Mouse (Mus musculus) heart, postnatal 36 days (tissue): ENCODE data around the gene Ube4a. TPM values are rescaled to one million over a fixed set of nuclear protein-coding genes. Genes with fewer than 3 reads are reported as not detected.
A peak's percentile ranks its signal among the peaks of the same experiment; 100 is the strongest.

Experiments used
- DNase-seq, 2 experiments: peaks; one replicate each; pipeline ENCODE4 v3.0.0; 2021 to 2022
- intact Hi-C: fragments of 180-260 bp; cut with DNase I; formaldehyde crosslinking; loops from one replicate; pipeline ENCODE4 v1.15.1; 2025
- total RNA-seq, 2 experiments: library from RNA; stranded (reverse); gene quantifications; 2 replicates each; pipeline ENCODE4 v1.2.3; 2021

Ube4a gene
- total RNA-seq, 2 experiments from 2014 or later, result 40.7 to 44.8 TPM

DNA sequence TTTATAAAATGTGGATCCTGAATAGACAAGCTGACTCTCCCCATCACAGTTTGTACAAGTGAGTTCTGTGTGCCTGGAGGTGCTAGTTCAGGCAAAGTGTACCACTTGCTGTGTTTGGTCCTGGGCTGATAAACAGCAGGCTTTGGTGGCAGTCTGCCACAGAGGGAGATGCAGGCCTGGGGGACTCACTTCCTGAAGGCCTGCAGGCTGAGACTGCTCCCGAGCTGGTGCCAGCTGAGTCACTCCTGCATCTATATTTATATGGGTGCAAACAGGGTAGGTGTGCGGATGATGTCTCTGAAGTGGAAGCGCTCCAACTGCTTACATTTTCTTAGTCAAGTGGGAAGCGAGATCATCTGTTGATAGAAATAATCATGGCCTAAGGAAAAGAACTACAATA, 59.8 kb downstream of the Ube4a start:
- intact Hi-C loops, result no loop called here

DNA sequence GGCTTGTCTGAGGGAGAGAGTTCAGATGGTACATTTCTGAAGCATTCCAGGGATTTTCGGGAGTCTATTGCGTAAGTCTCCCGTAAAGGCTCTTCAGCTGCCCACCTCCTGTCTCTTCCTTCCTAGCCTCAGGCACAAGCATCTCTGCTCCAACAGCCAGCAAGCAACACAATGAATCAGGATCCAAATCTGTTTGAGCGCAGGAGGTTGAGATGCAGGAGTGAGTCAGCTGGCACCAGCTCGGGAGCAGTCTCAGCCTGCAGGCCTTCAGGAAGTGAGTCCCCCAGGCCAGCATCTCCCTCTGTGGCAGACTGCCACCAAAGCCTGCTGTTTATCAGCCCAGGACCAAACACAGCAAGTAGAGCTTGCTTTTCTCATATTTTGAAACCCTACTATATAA, 60.4 kb downstream of the Ube4a start:
- intact Hi-C loops, result no loop called here
- DNase-seq, result peak; percentile 66 to 68

More for the DNA sequence above, 59.8 kb downstream of the Ube4a start:
- DNase-seq, result peak; percentile 23 to 36

DNA sequence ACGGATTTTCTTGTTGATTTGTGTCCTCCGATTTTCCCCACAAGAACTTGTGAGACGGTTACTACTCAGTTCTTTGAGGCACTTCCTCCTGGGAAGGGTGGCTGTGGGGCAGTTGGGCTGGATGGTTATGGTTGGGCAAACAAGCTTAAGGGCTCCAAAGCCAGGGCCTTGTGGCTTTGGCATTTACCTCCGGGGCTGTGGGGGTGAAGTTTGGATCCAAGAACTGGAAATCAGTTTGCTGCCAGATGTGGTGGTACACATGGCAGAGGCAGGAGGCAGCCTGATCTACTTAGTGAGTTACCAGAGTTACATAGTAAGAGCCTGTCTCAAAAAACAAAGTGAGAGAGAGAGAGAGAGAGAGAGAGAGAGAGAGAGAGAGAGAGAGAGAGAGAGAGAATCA, 61.5 kb downstream of the Ube4a start:
- DNase-seq, result no peak
- intact Hi-C loops, result no loop called here

DNA sequence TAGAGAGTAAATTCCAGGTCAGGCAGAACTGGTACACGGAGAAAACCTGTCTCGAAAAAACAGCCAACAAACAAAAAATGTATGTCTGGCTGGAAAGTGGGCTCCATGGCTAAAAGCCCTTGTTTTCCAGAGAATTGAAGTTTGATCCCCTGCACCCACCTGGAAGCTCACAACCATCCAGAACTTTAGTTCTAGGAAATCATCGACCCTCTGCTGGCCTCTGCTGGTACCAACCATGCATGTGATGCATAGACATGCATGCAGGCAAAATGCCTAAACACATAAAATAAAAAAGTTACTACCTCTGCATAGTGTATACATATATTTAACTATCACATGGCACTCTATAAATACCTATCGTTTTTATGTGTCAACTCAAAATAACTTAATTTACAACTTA, 65.0 kb downstream of the Ube4a start:
- no peak for DNase-seq
- intact Hi-C loops, result no loop called here

DNA sequence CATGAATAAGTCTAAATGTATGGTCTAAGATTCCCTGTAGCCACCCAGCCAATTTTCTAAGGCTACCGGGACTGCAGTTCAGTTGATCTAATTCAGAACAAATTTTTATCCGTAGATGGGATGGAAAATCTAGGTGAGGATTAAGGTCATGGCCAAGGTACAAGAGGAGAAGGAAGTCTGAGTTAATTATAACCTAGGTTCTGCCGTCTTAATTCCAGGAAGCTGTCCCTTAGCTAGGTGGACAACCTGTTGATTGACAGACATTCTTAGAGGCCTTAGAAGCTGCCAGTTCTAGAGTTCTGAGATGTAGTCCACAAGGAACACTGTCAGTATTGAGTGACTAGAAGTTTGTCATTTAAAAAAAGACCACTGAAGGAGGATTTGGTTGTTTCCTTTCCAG, 65.7 kb downstream of the Ube4a start:
- intact Hi-C loops, result no loop called here
- no peak for DNase-seq

DNA sequence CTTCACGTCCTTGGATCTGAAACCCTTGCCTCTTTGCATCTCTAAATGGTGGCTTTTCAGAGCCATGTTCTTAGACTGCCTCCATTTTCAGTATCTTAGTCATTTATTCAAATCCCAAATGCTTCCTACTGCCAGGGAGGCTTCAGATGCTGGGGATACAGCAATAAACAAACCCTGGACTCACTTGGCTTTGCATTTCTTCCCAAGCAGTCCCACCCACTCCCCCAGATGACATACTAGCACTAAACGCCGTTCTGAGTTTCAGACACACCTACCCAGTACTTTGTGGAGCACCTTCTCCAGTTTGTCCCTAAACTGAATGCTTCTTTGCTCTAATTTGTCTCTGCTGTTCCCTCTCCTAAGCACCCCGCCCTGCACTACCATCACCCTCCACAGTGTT, 68.4 kb downstream of the Ube4a start:
- DNase-seq, result no peak
- intact Hi-C loops, result no loop called here

DNA sequence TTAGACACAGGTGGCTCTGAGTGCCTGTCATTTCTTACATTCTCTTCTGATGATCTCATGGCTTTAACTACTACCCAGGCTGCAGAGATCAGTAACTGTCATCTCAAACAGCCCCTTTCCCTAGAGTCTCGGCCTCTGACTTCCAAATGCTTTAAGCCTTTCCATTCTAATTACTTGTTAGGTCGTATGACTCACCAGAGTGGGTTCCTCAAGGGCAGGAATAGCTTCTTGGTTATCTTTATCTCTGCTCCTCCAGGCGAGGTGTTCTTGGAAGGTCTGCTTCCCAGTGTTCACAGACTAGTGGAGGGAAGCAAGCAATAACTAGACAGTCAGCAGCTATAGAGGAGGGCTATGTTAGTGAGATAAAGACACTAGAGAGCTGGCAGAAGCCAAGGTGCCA, 72.7 kb downstream of the Ube4a start:
- no peak for DNase-seq
- intact Hi-C loops, result no loop called here

DNA sequence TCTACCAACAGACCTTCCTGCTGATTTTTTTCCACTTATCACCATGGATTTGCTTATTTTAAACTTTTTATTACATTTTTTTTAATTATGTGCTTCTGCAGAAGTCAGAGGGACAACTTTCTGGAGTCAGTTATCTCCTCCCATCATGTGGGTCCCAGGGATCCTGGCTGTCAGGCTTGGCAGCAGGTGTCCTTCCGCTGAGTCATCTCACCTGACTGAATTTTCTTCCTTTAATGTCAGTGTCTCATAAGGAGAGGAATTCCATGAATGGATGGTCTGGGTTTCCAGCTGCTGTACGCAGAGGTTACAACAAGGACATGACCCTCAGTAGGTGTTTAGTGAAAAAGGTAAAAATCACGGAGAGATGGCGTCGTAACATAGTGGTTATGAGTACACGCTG, 74.2 kb downstream of the Ube4a start:
- intact Hi-C loops, result no loop called here
- no peak for DNase-seq

DNA sequence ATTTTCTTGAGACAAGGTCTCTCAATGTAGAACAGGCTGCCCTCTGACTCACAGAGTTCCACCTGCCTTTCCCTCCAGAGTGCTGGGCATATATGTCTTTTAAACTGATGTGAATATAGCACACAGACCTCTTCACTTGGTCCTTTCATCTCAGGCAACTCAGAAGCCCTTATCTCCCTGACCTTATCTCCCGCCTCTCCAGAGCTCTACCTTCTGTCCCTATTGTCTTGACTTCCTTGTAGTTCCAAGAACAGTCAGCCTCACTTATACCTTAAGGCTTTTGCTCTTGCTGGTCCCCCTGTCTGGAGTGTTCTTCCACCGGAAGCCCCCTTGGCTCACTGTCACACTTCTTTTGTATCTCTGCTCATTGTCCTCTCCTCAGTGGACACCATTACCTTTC, 75.3 kb downstream of the Ube4a start:
- intact Hi-C loops, result no loop called here

DNA sequence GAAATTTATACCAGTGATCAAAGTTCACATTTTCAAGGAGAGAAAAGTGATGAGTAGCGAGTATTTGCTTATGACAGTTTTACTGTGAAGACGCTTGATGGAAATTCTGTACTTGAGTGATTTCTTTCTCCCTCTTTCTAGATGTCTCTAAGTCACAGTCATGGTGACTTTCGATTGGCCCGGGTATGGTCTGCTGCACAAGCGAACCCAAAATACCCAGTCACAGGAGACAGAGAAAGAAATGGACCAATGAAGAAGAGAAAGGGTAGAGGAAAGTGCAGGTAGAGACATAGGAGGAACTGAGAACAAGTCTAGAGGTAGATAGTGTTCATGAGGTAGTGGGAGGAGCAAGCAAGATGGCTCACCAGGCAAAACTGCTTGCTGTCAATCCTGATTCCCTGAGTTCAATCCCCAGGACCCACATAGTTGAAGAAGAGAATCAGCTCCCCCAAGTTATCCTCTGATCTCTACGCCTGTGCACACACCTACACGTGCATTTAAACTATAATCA, 77.2 kb downstream of the Ube4a start:
- no peak for DNase-seq
- intact Hi-C loops, result no loop called here

More for the DNA sequence above, 75.3 kb downstream of the Ube4a start:
- DNase-seq, result no peak

DNA sequence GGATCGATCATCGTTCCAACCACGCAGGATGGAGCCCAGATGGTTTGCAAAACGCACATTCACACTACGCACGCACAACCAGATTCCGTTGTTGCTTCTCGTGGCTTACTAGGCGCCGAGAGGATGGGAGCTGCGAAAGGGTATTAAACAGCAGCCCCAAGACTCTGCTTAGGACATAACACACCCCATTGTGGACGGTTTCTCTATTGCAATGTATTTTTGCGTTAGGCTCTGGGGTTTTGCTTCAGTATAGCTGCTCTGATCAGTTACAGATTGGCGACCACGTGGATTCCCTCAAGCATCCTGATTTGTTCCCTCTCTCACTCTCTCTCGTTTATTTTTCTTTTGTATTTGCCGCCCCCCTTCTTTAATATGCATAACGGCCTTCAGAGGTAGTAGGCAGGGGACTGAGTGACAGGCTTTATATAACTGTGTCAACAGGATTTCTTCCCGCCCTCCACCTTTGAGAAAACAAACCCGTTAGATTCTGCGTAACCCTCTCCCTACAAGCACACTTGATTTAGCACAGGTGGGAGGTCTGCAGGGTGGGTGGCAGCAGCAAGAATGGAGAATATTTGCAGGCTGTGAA, 82.3 kb downstream of the Ube4a start:
- DNase-seq, result no peak
- intact Hi-C loops, result loop anchor here (1.0 kb wide), 1 partner anchor 82 kb away; the partner anchor contains the start of gene Ube4a

DNA sequence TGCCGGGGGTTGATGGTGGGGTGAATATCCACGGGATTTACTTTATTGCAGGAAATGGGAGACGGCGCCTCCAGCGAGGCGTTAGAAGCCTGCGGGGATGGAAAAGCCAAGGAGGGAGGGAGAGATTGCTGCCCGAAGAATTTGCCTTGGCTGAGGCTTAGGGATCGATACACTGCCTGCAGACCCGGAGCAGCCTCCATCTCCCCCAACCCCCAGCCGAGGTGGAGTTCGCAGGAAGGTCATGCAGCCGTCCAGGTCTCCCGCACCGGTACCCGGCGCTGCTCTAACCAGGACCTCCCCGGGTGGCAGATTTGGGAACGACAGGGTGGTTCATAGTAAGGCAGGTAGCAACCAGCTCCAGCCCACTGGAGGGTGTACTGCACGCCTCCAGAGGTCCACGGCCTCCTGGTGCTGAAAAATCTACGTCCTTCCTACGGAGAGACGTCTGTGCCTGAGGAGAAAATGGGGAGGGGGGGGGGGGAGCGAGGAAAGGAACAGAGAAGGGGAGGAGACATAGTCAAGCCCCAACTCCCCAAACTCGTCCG, 82.9 kb downstream of the Ube4a start:
- peak; percentile 16 to 33 for DNase-seq
- intact Hi-C loops, result loop anchor here (1.0 kb wide), 1 partner anchor 83 kb away; the partner anchor contains the start of gene Ube4a

DNA sequence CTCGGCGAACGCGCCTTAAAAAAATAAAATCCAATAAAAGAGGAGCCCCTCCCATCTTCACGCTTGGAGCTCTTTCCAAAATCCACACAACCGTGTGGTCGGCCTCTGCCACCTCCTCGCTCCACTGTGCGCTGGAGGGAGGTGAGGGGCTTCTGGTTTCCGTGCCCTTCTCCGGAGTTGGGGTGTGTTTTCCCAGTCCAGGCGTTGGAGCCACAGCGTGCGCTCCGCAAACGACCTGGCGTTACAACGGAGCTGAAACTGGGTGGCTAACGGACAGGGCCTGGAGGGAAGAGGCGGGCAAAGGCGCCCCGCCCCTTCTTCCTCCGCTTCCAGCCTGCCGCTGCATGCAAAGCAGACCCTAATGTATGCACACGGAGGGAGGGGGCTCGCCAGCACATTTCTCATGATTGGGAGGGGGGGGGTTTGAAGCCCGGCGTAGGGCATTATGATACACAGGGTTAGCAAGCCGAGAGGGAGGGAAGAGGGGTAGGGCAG, 83.4 kb downstream of the Ube4a start:
- peak; percentile 74 to 78 for DNase-seq
- intact Hi-C loops, result loop anchor here (1.0 to 2.0 kb wide), 4 partner anchors 15 to 83 kb away; partner anchors contain the start of gene Ube4a

DNA sequence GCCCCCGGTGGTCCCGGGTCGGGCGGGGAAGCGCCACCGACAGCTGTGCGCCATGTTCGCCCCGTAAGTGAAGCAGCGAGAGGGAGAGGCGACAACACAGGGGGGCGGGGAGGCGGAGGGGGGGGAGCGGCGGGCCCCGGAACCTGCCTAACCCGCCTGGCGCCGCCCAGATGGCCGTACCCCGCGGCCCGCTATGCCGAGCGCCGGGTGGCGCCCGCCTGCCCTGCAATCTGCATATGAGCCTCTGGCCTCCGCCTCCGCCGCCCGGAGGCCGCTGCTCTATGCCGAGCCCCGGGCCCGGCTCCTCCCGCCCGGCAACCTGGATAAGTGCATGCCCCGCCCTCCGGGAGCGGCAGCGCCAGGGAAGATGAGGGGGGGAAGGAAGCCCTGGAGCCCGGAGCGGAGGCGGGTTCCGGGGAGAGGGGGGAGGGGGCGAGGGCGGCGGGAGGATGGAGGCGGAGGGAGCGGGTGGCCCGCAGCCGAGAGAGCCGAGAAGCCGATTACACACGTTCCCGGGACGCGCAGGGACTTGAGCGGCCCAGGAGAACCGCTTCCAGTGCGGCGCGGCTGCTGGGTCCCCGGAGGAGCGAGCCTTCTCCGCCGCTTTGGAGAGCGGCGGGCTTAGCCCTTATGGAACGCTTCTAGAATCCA, 84.1 kb downstream of the Ube4a start, which contains the start of gene Kmt2a:
Gene Kmt2a, minus strand, starts transcription at position 76 of the 651 bp plus-strand sequence.
- peak; percentile 100 for DNase-seq
- intact Hi-C loops, result loop anchor here (2.0 kb wide), 3 partner anchors 15 to 45 kb away; no protein-coding TSS in a partner anchor

DNA sequence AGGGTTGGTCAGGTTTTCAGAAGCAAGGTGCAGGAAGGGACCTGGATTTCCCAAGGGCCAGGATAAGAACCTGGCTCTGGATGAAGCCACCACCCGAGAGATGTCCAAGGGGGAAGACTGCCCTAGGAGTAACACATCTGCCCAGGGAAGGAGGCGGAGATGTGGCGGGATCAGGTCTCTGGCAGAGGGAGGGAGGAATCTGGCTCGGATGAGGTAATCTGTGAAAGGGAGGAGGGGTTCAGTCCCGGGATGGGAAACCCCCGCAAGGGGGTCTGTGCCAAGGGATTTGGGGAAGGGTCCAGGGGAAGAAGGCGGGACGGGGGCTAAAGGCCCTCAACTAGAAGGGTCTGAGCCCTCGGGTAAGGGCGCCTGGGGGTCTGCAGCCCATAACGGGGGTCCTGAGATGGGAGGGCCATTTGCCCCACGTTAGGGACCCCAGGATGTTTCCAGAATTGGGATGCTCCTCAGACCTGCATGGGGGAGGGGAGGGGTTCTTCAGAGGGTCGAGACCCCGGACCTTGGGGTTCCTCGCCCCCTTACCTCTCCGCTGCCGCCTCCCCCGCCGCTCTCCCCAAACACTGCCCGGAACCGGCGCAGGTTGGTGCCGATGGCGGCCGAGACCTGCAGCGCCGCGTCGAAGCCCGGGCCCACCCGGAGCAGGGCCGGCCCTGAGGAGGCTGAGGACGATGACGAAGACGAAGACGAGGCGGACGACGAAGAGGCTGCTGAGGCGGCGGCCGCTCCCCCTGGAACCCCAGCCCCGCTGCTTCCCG, 84.9 kb downstream of the Ube4a start:
- intact Hi-C loops, result loop anchor here (2.0 kb wide), 3 partner anchors 14 to 44 kb away; no protein-coding TSS in a partner anchor
- no peak for DNase-seq

DNA sequence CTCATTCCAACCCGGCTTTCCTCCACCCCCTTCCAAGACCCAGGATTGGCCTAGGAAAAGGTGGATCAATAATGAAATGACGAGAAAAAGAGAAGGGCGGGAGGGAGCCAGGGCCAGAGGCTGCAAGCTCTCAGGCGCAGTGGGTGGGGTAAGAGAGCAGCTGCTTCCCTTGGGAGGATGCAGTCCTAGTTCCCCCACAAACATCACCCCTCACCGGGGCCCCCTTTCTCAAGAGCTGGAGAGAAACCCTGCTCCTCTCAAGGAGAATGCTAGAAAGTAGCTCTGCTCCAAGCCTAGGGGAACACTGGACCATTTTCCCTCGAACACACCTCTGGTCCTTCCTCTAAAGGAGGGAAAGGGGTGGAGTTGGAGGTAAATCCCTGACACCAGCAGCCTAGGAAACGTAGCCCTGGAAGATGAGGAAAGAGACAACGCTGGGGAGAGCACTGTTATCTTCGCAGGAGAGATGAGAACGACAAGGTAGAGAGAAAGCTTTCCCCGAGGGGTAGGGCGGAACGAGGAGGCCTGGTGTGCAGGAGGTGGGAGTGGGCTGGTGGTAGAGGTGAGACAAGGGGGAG, 85.6 kb downstream of the Ube4a start:
- peak in 1 of 2 experiments; percentile 22 for DNase-seq
- intact Hi-C loops, result loop anchor here (2.0 kb wide), 3 partner anchors 13 to 43 kb away; no protein-coding TSS in a partner anchor

DNA sequence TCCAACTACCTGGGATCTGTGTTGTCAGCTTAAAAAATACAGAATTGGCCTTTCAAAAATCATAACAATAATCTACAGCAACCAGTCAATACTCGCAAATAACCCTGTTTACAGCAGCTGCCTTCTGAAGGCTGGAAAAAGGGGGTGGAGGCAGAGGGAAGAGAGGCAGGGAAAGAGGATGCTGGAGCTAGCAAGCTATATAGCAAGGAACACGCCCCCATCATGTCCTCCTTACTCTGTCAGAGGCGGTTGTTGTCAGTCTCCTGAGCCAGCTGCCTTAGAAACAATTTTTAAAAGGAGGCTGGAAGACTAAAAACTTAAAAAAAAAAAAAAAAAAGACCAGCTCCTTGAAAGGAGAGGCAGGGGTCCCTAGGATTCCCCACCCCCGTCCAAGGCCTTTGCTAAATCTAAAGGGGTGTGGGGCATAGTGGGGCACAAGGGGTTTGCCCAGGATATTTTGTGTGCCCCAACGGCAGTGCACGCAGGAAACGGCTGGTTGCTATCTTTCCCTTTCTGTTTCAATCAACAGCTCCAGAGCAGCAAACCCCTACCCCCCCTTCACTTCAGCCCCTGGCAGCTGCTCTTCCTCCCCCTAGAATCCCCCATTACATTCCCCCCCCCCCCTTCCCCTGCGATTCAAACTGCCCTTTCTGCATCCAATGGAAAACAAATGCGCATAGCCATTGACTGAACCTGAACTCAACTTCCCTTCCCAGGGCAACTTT, 86.5 kb downstream of the Ube4a start:
- intact Hi-C loops, result no loop called here

DNA sequence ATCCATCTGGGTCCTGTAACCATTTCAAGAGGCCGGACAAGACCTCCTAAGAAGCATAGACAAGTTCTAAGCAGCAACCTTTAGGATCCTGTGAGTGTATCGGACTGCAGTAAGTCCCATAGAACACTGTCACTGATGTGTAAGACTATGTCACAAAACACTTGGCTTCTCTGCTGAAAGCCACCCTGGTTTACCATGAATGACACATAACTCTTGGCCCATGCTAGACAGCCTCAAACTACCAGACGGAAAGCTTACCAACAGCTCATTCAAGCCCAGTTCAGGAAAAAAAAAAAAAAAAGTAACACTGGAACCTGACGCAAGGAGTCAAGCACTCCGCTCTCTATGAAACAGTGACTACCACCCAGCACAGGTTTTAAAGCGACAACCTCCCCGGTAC, 87.7 kb downstream of the Ube4a start:
- DNase-seq, result no peak
- intact Hi-C loops, result no loop called here

More for the DNA sequence above, 86.5 kb downstream of the Ube4a start:
- no peak for DNase-seq

DNA sequence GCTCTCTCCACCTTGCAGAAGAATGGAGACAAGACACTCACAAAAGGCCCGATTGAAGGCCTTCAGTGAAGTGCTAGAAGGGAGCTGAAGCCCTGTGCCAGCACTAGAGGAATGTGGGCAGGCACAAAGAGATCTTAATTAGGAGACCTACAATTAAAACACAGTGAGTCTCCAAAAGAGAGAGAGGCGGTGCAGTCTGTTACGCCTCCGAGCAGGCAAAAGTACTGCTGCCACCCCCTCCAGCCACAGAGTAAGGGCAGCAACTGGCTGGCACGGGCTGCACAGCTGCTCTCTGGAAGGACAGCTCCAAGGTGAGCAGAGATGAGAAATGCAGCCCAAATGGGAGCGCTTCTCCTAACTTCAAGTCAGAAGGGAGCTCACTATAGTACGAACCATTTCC, 89.9 kb downstream of the Ube4a start:
- intact Hi-C loops, result no loop called here
- peak; percentile 21 to 29 for DNase-seq

DNA sequence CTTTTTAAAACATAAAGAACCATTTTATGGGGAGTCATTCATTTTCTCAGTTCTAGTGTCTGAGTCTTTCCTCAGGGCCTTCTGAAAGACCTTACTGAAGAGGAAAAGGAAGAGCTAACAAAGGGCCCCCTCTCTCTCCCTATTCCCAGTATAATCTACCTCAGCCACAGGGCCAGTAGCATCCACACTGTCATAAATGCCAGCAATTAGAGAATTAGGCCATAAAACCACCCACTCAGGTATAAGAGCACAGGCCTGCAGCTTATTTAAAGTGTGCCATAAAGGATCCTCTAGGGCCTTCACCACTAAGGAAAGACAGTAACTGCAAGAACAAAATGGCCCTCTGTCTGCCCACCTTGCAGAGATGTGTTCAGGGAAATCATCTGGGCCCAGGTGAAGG, 91.2 kb downstream of the Ube4a start:
- intact Hi-C loops, result no loop called here
- no peak for DNase-seq
